Mouse (Mus musculus) brown adipose tissue, adult 24 weeks (tissue): ENCODE measurements at regions not wholly inside any gene's neighbourhood (a gene's known extent, or its start where the extent isn't known, plus 50 kb on each side); places are given as distances from the start of the nearest gene placed in this dataset.

Experiments
- H3K27ac ChIP-seq: fragments of 200-500 bp; replicated peaks from 2 replicates; pipeline ENCODE4 v1.5.1; 2012; ENCODE audit warnings: low read depth, mild to moderate bottlenecking, low read length
- H3K4me1 ChIP-seq: fragments of 200-500 bp; 2 replicates; pipeline ENCODE4 v1.6.1; 2012; ENCODE audit warnings: low read length, mixed read lengths; ENCODE audit not compliant: control insufficient read depth, insufficient read depth, insufficient read length
- H3K4me3 ChIP-seq: fragments of 200-500 bp; 2 replicates; pipeline ENCODE4 v1.5.1; 2012; ENCODE audit warnings: low read depth, mild to moderate bottlenecking, low read length, moderate library complexity; ENCODE audit not compliant: insufficient read depth

DNA sequence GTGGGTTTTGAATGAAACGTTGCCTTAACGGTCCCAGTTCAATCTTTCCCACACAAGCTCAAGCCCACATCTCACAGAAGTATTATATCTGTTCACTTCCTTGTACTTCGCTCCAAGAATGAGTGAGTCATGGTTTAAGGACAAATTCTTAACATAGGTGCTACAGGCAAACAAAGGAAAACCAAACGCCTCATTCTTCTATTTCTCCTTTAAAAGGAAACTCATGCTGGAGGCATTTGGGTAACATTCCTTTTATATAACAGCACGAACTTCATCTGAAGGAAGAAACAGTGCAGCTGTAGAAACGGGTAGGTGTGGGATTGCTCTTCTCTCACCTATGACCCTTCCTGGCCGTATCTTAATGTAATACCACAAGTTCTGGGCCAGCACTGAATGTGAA is 610.0 kb upstream of the A1bg start:
- Histone ChIP-seq H3K4me1 (no peaks in the 10 kb centered on the region), H3K4me3 (no peak overlapping the region), H3K27ac (no peak overlapping the region)

DNA sequence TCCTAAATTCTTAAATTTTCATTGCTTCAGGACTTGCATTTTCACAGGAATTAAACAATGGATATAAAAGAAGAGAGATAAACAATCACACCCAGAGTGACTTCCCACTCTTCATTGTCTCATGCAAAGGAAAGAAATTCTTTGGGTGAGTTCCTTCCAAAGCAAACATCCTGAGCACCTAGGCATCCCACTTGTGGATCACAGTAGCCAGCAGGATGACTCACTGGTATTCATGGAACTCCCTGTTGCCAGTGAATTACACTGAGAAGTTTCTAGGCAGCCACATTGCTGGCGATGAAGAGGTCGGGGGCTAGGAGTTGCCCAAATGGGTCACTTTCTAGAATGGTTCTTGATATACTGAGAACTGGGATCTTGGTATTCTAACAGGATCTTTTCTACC is 609.2 kb upstream of the A1bg start:
- no peak overlapping the region for H3K4me3 ChIP-seq
- H3K4me1 ChIP-seq, result no peaks in the 10 kb centered on the region
- no peak overlapping the region for H3K27ac ChIP-seq

DNA sequence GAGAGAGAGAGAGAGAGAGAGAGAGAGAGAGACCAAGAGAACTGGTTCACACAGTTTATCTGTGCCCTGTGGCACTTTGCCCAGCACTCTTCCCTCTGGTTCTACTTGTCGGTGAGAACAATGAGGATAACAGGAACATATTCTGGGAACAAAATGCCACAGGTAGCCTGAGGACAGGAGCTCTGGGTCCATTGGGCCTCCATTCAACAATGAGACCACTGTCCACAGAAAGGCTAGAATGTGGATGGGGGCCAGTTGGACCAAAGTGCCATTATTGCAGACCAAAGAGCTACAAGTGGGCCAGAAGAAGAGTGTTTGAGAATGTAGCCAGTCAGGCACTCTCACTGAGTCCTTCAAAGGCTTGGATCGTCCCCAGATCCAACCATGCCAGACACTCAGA is 600.2 kb upstream of the A1bg start:
- no peak overlapping the region for H3K4me3 ChIP-seq
- H3K27ac ChIP-seq, result no peak overlapping the region
- H3K4me1 ChIP-seq, result peaks cover 5% of the 10 kb centered on the region

DNA sequence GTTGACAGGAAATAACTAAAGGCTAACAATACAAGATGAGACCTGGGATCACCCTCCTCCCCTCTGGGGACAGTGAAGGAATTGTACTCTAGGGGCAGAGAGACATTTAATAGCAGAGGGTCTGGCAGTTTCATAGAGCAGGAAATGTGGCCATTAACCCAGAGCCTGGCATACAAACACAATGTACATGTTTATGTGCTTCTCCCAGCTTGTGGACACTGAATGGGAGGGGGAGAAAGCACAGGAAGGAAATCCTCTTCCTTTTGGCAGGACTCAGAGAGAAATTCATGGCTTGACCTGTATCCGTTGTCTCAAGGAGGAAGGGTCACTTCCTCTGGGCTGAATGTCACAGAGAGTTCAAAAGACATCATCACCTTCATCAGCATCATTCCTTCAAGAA is 594.5 kb upstream of the A1bg start:
- Histone ChIP-seq H3K4me1 (no peaks in the 10 kb centered on the region; the same call in 1 of the 2 replicates), H3K4me3 (no peak overlapping the region), H3K27ac (no peak overlapping the region)

DNA sequence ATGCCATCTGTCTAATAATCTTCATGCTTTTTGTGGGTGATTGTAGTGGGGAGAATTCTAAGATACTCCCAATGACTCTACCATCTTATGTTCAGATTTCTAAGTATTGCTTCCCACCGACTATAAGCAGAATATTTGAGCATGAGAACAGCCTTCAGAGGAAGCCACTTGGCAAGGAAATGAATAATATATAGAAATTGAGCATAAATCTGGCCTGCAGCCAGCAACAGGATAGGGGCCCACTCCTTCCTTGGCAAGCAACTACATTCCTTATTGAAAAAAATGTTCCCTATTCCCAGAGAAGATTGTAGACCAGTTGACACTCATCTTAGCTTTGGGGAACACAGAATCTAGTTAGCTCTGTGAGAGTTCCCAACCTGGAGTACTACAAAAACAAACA is 591.5 kb upstream of the A1bg start:
- no peaks in the 10 kb centered on the region; the same call in 1 of the 2 replicates for H3K4me1 ChIP-seq
- H3K4me3 ChIP-seq, result no peak overlapping the region
- H3K27ac ChIP-seq, result no peak overlapping the region

DNA sequence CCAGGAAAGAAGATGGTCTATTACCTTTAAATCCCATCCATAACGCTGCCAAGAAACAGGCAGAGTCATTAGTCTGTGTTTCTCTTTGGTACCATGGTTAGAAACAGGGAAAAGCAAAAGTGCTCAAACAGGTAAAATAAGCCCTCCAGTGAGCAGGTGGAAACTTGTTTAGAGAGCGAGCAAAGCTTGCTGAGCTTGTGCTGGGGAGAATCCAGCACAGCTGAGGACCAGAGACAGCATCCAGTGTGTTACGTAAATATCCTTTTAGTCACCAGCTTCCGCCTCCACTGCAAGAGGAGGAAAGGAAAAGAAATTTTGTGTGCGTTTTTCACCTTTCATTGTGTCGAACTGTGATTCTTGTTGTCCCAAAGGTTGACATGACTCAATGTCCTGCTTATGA is 586.0 kb upstream of the A1bg start:
- Histone ChIP-seq H3K4me3 (no peak overlapping the region), H3K27ac (no peak overlapping the region), H3K4me1 (no peaks in the 10 kb centered on the region)

DNA sequence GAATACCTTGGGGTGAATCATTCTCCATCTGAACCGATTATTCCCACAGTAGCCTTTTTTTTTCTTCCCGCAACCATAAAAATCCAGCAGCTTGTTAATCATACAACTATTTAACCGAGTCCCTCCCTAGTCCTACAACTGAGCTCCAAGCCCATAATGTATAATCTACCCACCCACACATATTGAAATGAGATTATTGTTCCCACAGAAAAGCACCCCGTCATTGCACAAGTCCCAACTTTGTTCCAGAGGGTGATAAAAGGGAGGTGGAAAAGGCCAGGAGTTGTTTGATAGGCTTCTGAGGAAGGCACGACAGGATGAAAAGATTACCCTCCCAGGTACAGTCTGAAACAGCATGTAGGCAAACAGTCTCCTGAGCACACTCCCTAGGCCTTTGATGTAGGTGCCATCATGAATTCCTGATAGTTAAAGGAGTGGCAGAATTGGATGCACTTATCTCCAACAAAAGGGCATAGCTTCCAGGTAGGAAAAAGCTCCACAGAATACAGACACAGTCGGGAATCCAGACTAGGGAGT is 583.6 kb upstream of the A1bg start:
- no peak overlapping the region for H3K4me3 ChIP-seq
- no peaks in the 10 kb centered on the region; the same call in 1 of the 2 replicates for H3K4me1 ChIP-seq
- no peak overlapping the region for H3K27ac ChIP-seq

DNA sequence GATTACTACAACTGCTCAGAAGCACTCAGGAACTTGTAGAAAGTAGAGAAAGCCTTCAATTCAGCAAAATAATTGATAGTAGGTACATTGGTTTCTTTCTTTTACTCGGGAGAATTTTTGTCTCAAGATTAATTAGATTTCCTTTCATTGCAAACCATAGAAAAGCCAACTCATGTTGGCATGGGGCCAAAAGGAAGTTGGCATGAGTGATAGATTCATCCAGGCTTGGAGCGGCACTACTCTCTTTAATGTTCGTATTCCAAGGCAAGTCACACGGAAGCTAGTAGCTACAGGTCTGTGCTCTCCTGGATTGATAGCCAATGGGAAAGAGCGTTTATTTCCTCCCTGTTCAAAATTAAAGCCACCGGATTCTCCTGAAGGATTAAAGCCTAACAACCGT is 580.6 kb upstream of the A1bg start:
- no peaks in the 10 kb centered on the region; the same call in 1 of the 2 replicates for H3K4me1 ChIP-seq
- no peak overlapping the region for H3K27ac ChIP-seq
- H3K4me3 ChIP-seq, result no peak overlapping the region

DNA sequence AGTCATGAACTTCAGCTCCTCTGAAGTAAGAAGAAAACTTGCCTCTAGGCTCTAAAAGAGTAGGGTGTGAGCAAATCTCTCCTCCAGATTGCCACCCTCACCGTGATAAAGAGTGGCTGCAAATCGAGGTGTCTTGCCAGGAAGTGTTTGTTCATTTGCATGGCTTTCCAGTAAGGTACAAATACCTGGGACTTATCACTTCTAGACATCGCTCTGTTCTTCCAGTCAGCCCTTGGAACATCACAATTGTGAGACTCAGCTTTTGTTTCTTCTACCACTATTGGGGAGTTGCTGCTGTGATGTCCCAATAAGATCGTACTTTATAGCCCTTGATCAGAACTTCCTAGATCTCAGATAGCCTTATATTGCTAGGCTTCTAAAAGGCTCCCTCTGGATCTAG is 566.9 kb upstream of the A1bg start:
- Histone ChIP-seq H3K4me1 (no peaks in the 10 kb centered on the region), H3K4me3 (no peak overlapping the region), H3K27ac (no peak overlapping the region)

DNA sequence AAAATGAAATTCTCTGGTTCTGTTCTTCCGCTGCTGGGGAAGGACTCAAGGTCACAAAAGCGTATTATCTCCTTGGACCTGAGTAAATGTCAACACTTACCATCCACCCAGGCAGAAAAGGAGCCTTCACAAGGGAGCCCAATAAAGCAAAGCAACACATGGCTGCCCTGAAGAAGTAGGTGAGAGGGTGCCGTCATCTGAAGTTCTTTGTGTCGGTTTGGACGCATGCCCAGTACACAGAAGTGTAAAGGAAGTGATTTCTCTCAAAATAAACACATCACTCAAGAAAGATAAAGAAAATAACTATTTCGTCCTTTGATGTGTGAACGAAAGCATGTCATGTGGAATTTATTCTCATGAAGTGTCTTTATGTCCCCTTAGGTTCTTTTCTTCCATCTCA is 559.0 kb upstream of the A1bg start:
- no peak overlapping the region for H3K4me3 ChIP-seq
- 0 out of 2 replicates have a peak overlapping the region, but pooled peaks have one; percentile 5 for H3K27ac ChIP-seq

DNA sequence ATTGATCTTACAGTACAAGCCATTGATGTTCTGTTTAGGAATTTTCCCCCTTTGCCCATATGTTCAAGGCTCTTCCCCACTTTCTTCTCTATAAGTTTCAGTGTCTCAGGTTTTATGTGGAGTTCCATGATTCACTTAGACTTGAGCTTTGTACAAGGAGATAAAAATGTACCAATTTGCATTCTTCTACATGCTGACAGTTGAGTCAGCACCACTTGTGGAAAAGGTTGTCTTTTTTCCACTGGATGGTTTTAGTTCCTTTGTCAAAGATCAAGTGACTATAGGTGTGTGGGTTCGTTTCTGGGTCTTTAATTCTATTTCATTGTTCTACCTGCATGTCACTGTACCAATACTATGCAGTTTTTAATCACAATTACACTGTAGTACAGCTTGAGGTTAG is 551.1 kb upstream of the A1bg start:
- Histone ChIP-seq H3K4me1 (no peaks in the 10 kb centered on the region), H3K27ac (no peak overlapping the region)

More for the DNA sequence above, 559.0 kb upstream of the A1bg start:
- peaks cover 3% of the 10 kb centered on the region; the same call in 1 of the 2 replicates for H3K4me1 ChIP-seq

DNA sequence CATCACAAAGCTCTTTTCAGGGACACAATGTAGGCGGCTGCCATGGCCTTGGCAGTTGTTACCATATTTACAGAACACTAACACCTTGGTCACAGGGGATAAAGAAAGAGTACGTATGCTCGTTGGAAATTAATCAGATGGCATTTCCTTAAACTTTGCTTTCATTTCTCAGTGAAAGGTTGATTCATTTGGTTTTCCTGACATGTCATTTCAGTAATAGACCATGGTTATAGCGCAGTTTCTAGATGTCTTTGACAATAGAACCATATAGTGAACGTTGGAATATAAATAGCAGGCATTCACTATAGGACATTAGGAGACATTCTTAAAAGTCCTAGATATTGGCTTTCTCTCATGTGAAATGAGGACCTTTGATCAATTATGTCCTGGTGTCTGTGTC is 532.2 kb upstream of the A1bg start:
- Histone ChIP-seq H3K4me3 (no peak overlapping the region), H3K27ac (no peak overlapping the region), H3K4me1 (no peaks in the 10 kb centered on the region; the same call in 1 of the 2 replicates)

More for the DNA sequence above, 551.1 kb upstream of the A1bg start:
- no peak overlapping the region for H3K4me3 ChIP-seq

DNA sequence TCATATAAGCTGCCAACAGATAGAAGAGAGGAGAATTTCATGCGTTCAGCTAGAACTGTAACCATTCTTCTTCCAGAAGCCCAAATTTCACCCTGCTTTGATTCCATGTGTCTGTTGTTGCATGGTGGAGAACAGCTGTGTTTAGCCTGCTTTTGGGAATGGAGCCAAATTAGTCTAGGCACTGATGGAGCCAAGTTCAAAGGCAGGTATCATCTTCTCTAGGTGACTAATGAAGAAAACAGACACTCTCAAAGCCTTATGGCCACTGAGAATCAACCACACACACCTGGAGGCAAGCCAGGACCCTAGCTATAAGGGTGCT is 531.5 kb upstream of the A1bg start:
- H3K27ac ChIP-seq, result no peak overlapping the region
- no peaks in the 10 kb centered on the region; the same call in 1 of the 2 replicates for H3K4me1 ChIP-seq
- no peak overlapping the region for H3K4me3 ChIP-seq

DNA sequence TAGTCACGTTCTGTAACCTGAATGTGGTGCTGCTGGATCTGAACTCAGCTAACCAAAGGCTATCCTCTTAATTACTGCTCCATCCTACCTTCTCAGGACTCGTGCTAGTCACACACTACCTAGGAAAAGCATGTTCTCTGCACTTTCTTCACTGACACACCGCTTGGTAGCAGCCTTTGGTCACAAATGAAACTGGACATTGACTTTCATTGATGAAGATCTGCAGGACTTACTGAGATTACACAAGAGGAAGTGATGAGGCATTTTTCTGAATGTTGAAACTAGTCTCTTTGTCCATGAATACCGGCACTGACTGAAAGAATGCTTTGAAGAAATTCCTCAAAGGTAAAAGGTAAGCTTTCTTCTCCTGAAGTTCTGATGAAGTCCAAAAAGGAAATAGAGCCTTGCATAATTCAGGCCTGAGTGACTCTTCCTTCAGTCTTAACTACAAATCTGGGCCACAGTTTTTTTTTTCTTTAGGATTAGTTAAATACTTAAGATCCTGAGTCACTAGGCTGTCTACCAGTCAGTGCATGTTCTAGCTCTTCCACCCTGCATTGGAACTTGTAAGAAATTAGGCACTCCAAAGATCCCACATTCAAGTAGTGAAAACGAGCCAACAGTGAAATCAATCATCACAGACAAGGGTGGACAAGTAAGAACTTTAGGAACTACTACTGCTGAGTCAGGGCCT is 531.0 kb upstream of the A1bg start:
- Histone ChIP-seq H3K27ac (no peak overlapping the region), H3K4me3 (no peak overlapping the region), H3K4me1 (no peaks in the 10 kb centered on the region; the same call in 1 of the 2 replicates)

DNA sequence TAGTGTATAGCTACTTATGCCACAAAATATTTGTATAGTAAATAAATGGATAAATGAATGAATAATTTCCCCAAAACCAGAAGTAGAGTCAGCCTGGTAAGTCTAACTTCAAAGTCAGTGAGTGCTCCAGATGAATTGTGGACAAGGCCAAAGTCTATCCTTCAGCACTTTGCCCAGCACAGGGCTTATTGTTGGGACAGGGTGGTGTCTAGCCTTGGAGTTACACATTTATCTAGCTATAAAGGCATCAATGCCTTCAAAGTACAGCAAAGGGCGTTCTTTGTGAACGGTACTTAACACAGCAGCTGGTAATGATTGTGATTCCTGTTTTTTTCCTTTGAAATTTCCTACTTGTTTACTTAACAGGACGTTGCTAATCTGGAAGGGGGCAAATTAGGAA is 527.4 kb upstream of the A1bg start:
- no peaks in the 10 kb centered on the region; the same call in none of the 2 replicates for H3K4me1 ChIP-seq
- H3K27ac ChIP-seq, result no peak overlapping the region
- H3K4me3 ChIP-seq, result no peak overlapping the region

DNA sequence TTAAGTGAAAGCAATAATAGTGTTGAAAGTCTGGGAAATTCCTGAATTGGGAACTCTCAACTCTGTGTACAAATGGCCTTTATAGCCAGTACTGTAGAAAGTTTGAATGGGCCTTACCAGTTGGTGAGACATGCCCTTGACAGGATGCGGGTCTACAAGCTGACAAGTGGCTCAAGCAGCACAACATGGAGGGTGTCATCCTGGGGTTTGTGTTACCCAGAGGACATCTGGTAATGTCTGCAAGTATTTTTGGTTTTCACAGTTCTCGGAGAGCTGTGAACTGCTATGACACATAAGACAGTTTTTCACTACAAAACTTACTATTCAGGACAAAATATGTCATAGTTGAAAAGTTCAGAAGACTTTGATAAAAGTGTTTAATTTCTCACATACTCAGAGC is 525.7 kb upstream of the A1bg start:
- no peak overlapping the region for H3K4me3 ChIP-seq
- no peak overlapping the region for H3K27ac ChIP-seq
- no peaks in the 10 kb centered on the region; the same call in 1 of the 2 replicates for H3K4me1 ChIP-seq
